Mouse (Mus musculus): ENCODE results near the gene Kcp. TPM values are rescaled to one million over a fixed set of nuclear protein-coding genes. Genes with fewer than 3 reads are reported as not detected.
A peak's percentile ranks its signal among the peaks of the same experiment; 100 is the strongest.

Gene Kcp
- total RNA-seq, 2 experiments from 2014 or later, result 7.0 to 7.1 TPM

- no peak for DNase-seq
Observed at GRCm38 (mm10) chr6:29523301-29524033, 15.7 kb upstream of the Kcp start.

- DNase-seq, result no peak
Observed at GRCm38 (mm10) chr6:29522626-29523300, 15.0 kb upstream of the Kcp start.

GRCm38 (mm10) chr6:29517139-29517538 is 9.4 kb upstream of the Kcp start:
- peak; percentile 84 for DNase-seq

- peak; percentile 39 for DNase-seq
Observed at GRCm38 (mm10) chr6:29513284-29513683, 5.5 kb upstream of the Kcp start.

- no peak for DNase-seq
Observed at GRCm38 (mm10) chr6:29509086-29509485, 1.3 kb upstream of the Kcp start.

GRCm38 (mm10) chr6:29506834-29507233 is 918 bp downstream of the Kcp start:
- DNase-seq, result no peak

GRCm38 (mm10) chr6:29505493-29505892 is 2.3 kb downstream of the Kcp start:
- no peak for DNase-seq

GRCm38 (mm10) chr6:29501599-29501998 is 6.2 kb downstream of the Kcp start:
- DNase-seq, result no peak

GRCm38 (mm10) chr6:29500810-29501209 is 6.9 kb downstream of the Kcp start:
- DNase-seq, result no peak

GRCm38 (mm10) chr6:29500177-29500576 is 7.6 kb downstream of the Kcp start:
- no peak for DNase-seq

- DNase-seq, result no peak
Observed at GRCm38 (mm10) chr6:29497791-29498190, 10.0 kb downstream of the Kcp start.

GRCm38 (mm10) chr6:29496270-29496669 is 11.5 kb downstream of the Kcp start:
- no peak for DNase-seq

- DNase-seq, result peak; percentile 78
Observed at GRCm38 (mm10) chr6:29494101-29494500, 13.7 kb downstream of the Kcp start.

GRCm38 (mm10) chr6:29485951-29486350 is 21.8 kb downstream of the Kcp start:
- DNase-seq, result no peak

- DNase-seq, result peak; percentile 87
Observed at GRCm38 (mm10) chr6:29484716-29485559, 22.8 kb downstream of the Kcp start.

- peak; percentile 58 for DNase-seq
Observed at GRCm38 (mm10) chr6:29482691-29483090, 25.1 kb downstream of the Kcp start.

- peak; percentile 66 for DNase-seq
Observed at GRCm38 (mm10) chr6:29474736-29475135, 33.0 kb downstream of the Kcp start.

GRCm38 (mm10) chr6:29473941-29474691 is 33.6 kb downstream of the Kcp start:
- DNase-seq, result peak; percentile 92

- DNase-seq, result no peak
Observed at GRCm38 (mm10) chr6:29471137-29471536, 36.6 kb downstream of the Kcp start, which contains the start of gene Atp6v1fnb. Gene Atp6v1fnb, plus strand, starts transcription at chr6:29471437.

- no peak for DNase-seq
Observed at GRCm38 (mm10) chr6:29468851-29469250, 38.9 kb downstream of the Kcp start.

- peak; percentile 96 for DNase-seq
Observed at GRCm38 (mm10) chr6:29467583-29468354, 40.0 kb downstream of the Kcp start, which contains the start of gene Atp6v1f. Gene Atp6v1f, plus strand, starts transcription at chr6:29467718.

Measured in adrenal gland, postnatal 10 days (tissue).